Mouse (Mus musculus) liver (tissue): ENCODE measurements around the gene Jmjd6.

ENCODE experiments used
- DNase-seq: peaks from one replicate; pipeline ENCODE4 v3.0.0-alpha.2; 2020; ENCODE audit warnings: mixed read lengths

Gene Jmjd6

GRCm38 (mm10) chr11:116802709-116803108 is 40.5 kb downstream of the Jmjd6 start:
- DNase-seq, result no peak

- no peak for DNase-seq
Observed at GRCm38 (mm10) chr11:116801106-116801505, 42.1 kb downstream of the Jmjd6 start.

- DNase-seq, result no peak
Observed at GRCm38 (mm10) chr11:116799364-116799763, 43.9 kb downstream of the Jmjd6 start.
